Mouse (Mus musculus) spleen, adult 18-20 months (tissue): ENCODE data around the gene Rubcnl.

Source experiments
- DNase-seq, 2 experiments: peaks; one replicate each; pipeline ENCODE4 v3.0.0; 2022; ENCODE audit warnings: mixed read lengths in 2 of 2

The Rubcnl gene

GRCm38 (mm10) chr14:75071091-75071490 is 55.3 kb downstream of the Rubcnl start:
- DNase-seq, result no peak

GRCm38 (mm10) chr14:75075299-75076180 is 59.7 kb downstream of the Rubcnl start:
- no peak for DNase-seq

GRCm38 (mm10) chr14:75077946-75078345 is 62.1 kb downstream of the Rubcnl start:
- no peak for DNase-seq
